Mouse (Mus musculus) gastrocnemius, postnatal 25 days (tissue): ENCODE results near the gene Nek10. TPM values are rescaled to one million over a fixed set of nuclear protein-coding genes. Genes with fewer than 3 reads are reported as not detected.
"Not testable (repeated sequence)": the region's sequence is repeated elsewhere in the genome, so short reads cannot be mapped to it uniquely, and the experiment has no call there.

Source experiments
- DNase-seq: peaks from one replicate; pipeline ENCODE4 v3.0.0; 2022
- total RNA-seq, 2 experiments: library from RNA; stranded (reverse); gene quantifications; 1 replicate in 1 of 2; 2 replicates in 1 of 2; pipeline ENCODE4 v1.2.3; 2021

The Nek10 gene
- total RNA-seq, 2 experiments from 2014 or later: 0.03 TPM

GRCm38 (mm10) chr14:14987403-14987802 is 184.2 kb downstream of the Nek10 start:
- DNase-seq: no peak

- DNase-seq: no peak
These were observed 188.4 kb downstream of the Nek10 start for GRCm38 (mm10) chr14:14991642-14992041.

DNA sequence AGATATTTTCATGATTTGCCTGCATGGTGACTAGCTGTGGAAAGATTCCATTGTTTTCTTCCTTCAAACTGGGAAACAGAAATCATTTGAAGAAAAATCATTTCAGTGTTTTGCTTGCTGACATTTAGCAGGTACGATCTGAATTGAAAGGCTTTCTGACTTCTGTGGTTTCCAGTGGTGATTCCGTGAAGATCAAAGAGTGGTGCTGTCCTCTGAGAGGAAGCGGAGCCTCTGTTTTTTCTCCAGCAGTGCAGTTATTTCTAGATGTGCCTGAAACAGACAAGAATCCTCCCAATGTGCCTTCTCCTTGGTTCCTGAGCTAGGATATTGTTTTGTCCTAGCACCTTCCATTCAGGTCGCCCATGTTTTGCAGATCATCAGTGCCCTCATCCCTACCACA is 208.2 kb downstream of the Nek10 start:
- DNase-seq: no peak

GRCm38 (mm10) chr14:15014799-15015198 is 211.6 kb downstream of the Nek10 start:
- DNase-seq: no peak

- DNase-seq: not testable (repeated sequence)
These were observed 227.4 kb downstream of the Nek10 start for GRCm38 (mm10) chr14:15030626-15031025.

DNA sequence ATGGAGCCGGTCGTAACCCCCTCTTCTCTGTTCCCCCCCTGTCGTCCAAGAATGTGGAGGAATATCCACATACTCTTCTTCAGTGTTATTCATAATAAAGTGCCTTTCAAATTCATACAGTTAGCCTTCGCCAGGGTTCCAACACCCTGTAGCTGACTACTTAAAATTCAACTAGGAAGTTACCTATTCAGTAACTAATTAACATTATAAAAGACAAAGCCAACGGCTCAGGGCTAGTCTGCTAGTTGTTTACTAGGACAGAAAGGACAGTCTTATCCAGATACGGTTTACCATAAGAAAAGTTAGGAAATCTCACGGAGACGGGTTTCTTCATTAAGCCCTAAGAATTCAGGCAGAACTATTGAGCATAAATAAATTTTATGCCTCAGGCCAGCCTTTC is 231.4 kb downstream of the Nek10 start:
- not testable (repeated sequence) for DNase-seq

DNA sequence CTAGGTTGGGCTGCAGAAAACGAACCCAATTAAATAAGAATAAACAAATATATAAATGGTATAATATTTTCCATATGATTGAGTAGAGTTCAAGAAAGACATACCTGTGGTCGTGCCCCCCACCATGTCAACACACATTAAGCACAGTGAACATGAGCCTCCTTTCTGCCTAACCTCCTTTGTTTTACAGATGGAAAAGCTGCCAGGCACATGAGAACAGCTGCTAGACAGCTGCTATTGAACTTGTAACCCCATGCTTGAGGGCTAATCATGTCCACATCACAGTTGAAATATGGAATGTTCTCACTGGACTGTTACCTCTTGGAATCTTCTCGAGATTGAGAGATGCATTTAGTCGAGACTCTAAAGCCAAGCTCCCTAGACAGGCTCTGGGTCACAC is 245.0 kb downstream of the Nek10 start:
- no peak for DNase-seq

GRCm38 (mm10) chr14:15061496-15061895 is 258.3 kb downstream of the Nek10 start:
- no peak for DNase-seq

Other genes with a start within 250 kb of the Nek10 start
- 1 to 10 TPM; 8.1 to 10.0 TPM for gene Slc4a7, start 101.1 kb upstream of the Nek10 start, total RNA-seq